Mouse (Mus musculus): Measurements from ENCODE around the gene Plppr1. TPM values are rescaled to one million over a fixed set of nuclear protein-coding genes. Genes with fewer than 3 reads are reported as not detected.
A peak's percentile ranks its signal among the peaks of the same experiment; 100 is the strongest.

The Plppr1 gene
- 59.8 and 60.2 TPM in 2 replicates for polyA plus RNA-seq (2015; fragmentation: Nextera tagmentation; extraction: Ambion mirVana)

DNA sequence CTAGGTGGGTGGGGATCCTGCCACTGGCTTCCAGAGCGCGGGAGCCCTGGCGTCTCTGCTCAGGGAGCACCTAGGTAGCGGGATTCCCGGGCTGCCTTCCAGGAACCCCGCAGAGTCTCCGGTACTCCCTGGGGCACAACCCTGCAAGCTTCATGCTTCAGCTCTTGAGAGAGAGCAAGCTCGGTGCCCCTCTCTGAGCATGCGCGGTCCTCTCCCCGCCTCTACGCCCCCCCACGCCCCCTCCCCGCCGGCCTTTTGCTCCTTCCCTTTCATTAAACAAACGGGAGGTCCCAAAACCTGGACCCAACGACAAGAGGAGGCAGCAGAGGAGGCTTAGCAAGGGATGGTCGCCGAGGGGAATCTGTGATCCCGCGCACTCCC is at the start of gene Plppr1:
Plppr1 (plus strand) TSS at position 253 of the 381 bp plus-strand sequence.
- Histone ChIP-seq H3K27me3 (replicated peaks; ENCODE audit: control insufficient read depth, insufficient read depth, low read length) (no peaks in the 10 kb centered on the region), H3K4me3 (replicated peaks; ENCODE audit: low read length) (peak within 1 kb of the TSS; percentile 94), H3K4me2 (ENCODE audit: low read length) (peak within 1 kb of the TSS; percentile 72), H3K9me3 (ENCODE audit: control insufficient read depth, low read length) (no peaks in the 10 kb centered on the region), H3K9ac (replicated peaks; ENCODE audit: low read depth, low read length) (peak within 1 kb of the TSS; percentile 94), H3K27ac (ENCODE audit: low read length) (peak within 1 kb of the TSS; percentile 94), H3K36me3 (ENCODE audit: control insufficient read depth, insufficient read depth) (no peaks in the 10 kb centered on the region), H3K4me1 (replicated peaks; ENCODE audit: control insufficient read depth, insufficient read depth, low read length) (peaks cover 31% of the 10 kb centered on the region)
- peak; percentile 91 for ATAC-seq
- 2% methylated on average over 21 of the region's 21 CpGs for WGBS

- no peak for ATAC-seq
- Histone ChIP-seq H3K9me3 (ENCODE audit: control insufficient read depth, low read length) (no peaks in the 10 kb centered on the region), H3K9ac (replicated peaks; ENCODE audit: low read depth, low read length) (no peak overlapping the region), H3K27me3 (replicated peaks; ENCODE audit: control insufficient read depth, insufficient read depth, low read length) (no peaks in the 10 kb centered on the region), H3K4me2 (ENCODE audit: low read length) (no peak overlapping the region), H3K4me3 (replicated peaks; ENCODE audit: low read length) (no peak overlapping the region), H3K36me3 (ENCODE audit: control insufficient read depth, insufficient read depth) (no peaks in the 10 kb centered on the region), H3K27ac (ENCODE audit: low read length) (no peak overlapping the region), H3K4me1 (replicated peaks; ENCODE audit: control insufficient read depth, insufficient read depth, low read length) (no peaks in the 10 kb centered on the region)
Observed at GRCm38 (mm10) chr4:49016701-49017100, 42.4 kb upstream of the Plppr1 start.

- H3K27me3 ChIP-seq (replicated peaks; ENCODE audit: control insufficient read depth, insufficient read depth, low read length): no peaks in the 10 kb centered on the region
- H3K9me3 ChIP-seq (ENCODE audit: control insufficient read depth, low read length): no peaks in the 10 kb centered on the region
- no peak overlapping the region for H3K27ac ChIP-seq (ENCODE audit: low read length)
- no peaks in the 10 kb centered on the region for H3K4me1 ChIP-seq (replicated peaks; ENCODE audit: control insufficient read depth, insufficient read depth, low read length)
- no peak for ATAC-seq
- no peak overlapping the region for H3K4me2 ChIP-seq (ENCODE audit: low read length)
- WGBS: 96% methylated on average over 1 of the region's 1 CpGs
- no peak overlapping the region for H3K4me3 ChIP-seq (replicated peaks; ENCODE audit: low read length)
- no peak overlapping the region for H3K9ac ChIP-seq (replicated peaks; ENCODE audit: low read depth, low read length)
- no peaks in the 10 kb centered on the region for H3K36me3 ChIP-seq (ENCODE audit: control insufficient read depth, insufficient read depth)
Observed at GRCm38 (mm10) chr4:49023221-49023620, 35.9 kb upstream of the Plppr1 start.

GRCm38 (mm10) chr4:49038311-49038710 is 20.8 kb upstream of the Plppr1 start:
- ATAC-seq: no peak
- no peaks in the 10 kb centered on the region for H3K9me3 ChIP-seq (ENCODE audit: control insufficient read depth, low read length)
- no peak overlapping the region for H3K27ac ChIP-seq (ENCODE audit: low read length)
- no peaks in the 10 kb centered on the region for H3K36me3 ChIP-seq (ENCODE audit: control insufficient read depth, insufficient read depth)
- no peak overlapping the region for H3K4me3 ChIP-seq (replicated peaks; ENCODE audit: low read length)
- no peak overlapping the region for H3K9ac ChIP-seq (replicated peaks; ENCODE audit: low read depth, low read length)
- 41% methylated on average over 4 of the region's 4 CpGs for WGBS
- H3K4me2 ChIP-seq (ENCODE audit: low read length): no peak overlapping the region
- H3K4me1 ChIP-seq (replicated peaks; ENCODE audit: control insufficient read depth, insufficient read depth, low read length): peaks cover 6% of the 10 kb centered on the region
- H3K27me3 ChIP-seq (replicated peaks; ENCODE audit: control insufficient read depth, insufficient read depth, low read length): no peaks in the 10 kb centered on the region

DNA sequence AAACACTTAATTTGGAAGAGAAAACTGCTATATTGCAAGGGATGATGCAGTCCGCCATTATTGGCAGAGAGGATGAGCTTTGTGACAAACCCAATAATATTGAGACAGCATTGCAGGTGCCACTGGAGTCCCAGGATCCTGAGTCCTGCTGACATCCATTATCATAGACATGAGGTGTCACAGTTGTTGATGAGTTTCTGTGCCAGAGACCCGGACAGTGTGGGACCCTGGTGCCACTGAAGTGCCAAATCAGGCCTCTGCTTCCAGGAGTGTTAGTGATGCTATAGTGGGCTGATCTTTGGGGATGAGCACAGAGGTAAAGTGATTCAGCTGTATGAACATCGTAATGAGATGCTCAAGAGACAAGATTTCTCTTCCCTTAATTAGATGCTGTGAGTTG is 19.2 kb upstream of the Plppr1 start:
- Histone ChIP-seq H3K9ac (replicated peaks; ENCODE audit: low read depth, low read length) (no peak overlapping the region), H3K9me3 (ENCODE audit: control insufficient read depth, low read length) (no peaks in the 10 kb centered on the region), H3K36me3 (ENCODE audit: control insufficient read depth, insufficient read depth) (no peaks in the 10 kb centered on the region), H3K27ac (ENCODE audit: low read length) (no peak overlapping the region), H3K4me3 (replicated peaks; ENCODE audit: low read length) (no peak overlapping the region), H3K4me1 (replicated peaks; ENCODE audit: control insufficient read depth, insufficient read depth, low read length) (peaks cover 6% of the 10 kb centered on the region), H3K4me2 (ENCODE audit: low read length) (no peak overlapping the region), H3K27me3 (replicated peaks; ENCODE audit: control insufficient read depth, insufficient read depth, low read length) (no peaks in the 10 kb centered on the region)
- 71% methylated on average over 3 of the region's 3 CpGs for WGBS
- no peak for ATAC-seq

DNA sequence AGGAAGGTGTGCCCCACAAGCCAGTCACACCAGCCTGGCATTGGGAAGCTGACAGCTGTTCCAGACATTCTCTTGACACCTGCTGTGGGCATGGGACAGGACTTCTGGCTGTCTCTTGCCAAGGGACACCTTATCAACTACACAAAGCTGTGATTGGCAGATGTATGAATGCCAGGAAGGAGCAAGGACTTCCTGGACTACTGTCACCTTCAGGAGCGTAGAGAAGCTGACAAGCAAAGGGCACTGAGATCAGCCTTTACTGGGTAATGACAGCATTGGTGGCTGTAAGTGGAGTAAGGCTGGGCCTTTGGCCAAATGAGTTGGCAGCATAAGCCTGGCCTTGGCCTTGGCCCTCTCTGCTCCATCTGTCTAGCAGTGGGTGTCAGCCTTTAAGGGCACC is 17.4 kb upstream of the Plppr1 start:
- Histone ChIP-seq H3K4me3 (replicated peaks; ENCODE audit: low read length) (no peak overlapping the region), H3K9me3 (ENCODE audit: control insufficient read depth, low read length) (no peaks in the 10 kb centered on the region), H3K27ac (ENCODE audit: low read length) (peak overlapping the region; percentile 41), H3K4me1 (replicated peaks; ENCODE audit: control insufficient read depth, insufficient read depth, low read length) (peaks cover 6% of the 10 kb centered on the region), H3K27me3 (replicated peaks; ENCODE audit: control insufficient read depth, insufficient read depth, low read length) (no peaks in the 10 kb centered on the region), H3K9ac (replicated peaks; ENCODE audit: low read depth, low read length) (no peak overlapping the region), H3K36me3 (ENCODE audit: control insufficient read depth, insufficient read depth) (no peaks in the 10 kb centered on the region), H3K4me2 (ENCODE audit: low read length) (no peak overlapping the region)
- WGBS: 22% methylated on average over 1 of the region's 1 CpGs
- peak; percentile 96 for ATAC-seq

DNA sequence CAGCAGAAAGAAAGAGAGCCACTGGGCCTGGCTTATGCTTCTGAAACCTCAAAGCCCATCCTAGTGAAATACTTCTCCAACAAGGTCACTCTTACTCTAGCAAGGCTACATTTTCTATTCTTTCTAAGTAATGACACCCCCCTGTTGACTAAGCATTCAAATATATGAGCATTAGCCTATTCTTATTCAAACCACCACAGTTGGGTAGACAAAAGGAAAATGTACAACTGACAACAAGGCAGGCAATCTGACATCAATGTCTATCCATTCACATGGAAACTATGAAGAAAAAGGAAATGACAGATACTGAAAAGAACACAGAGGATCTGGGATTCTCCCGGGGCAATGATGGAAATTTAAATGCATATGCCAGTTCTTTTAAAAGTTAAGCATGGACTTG is 8.4 kb upstream of the Plppr1 start:
- no peak overlapping the region for H3K27ac ChIP-seq (ENCODE audit: low read length)
- WGBS: 65% methylated on average over 1 of the region's 1 CpGs
- no peaks in the 10 kb centered on the region for H3K36me3 ChIP-seq (ENCODE audit: control insufficient read depth, insufficient read depth)
- no peak overlapping the region for H3K4me2 ChIP-seq (ENCODE audit: low read length)
- no peak overlapping the region for H3K4me3 ChIP-seq (replicated peaks; ENCODE audit: low read length)
- no peaks in the 10 kb centered on the region for H3K9me3 ChIP-seq (ENCODE audit: control insufficient read depth, low read length)
- H3K9ac ChIP-seq (replicated peaks; ENCODE audit: low read depth, low read length): no peak overlapping the region
- H3K27me3 ChIP-seq (replicated peaks; ENCODE audit: control insufficient read depth, insufficient read depth, low read length): no peaks in the 10 kb centered on the region
- H3K4me1 ChIP-seq (replicated peaks; ENCODE audit: control insufficient read depth, insufficient read depth, low read length): no peaks in the 10 kb centered on the region
- ATAC-seq: no peak

- H3K4me2 ChIP-seq (ENCODE audit: low read length): no peak overlapping the region
- no peak for ATAC-seq
- H3K9ac ChIP-seq (replicated peaks; ENCODE audit: low read depth, low read length): no peak overlapping the region
Observed at GRCm38 (mm10) chr4:49057916-49058315, 1.2 kb upstream of the Plppr1 start.

GRCm38 (mm10) chr4:49058557-49058956 is 516 bp upstream of the Plppr1 start:
- no peaks in the 10 kb centered on the region for H3K9me3 ChIP-seq (ENCODE audit: control insufficient read depth, low read length)
- no peaks in the 10 kb centered on the region for H3K36me3 ChIP-seq (ENCODE audit: control insufficient read depth, insufficient read depth)
- H3K4me1 ChIP-seq (replicated peaks; ENCODE audit: control insufficient read depth, insufficient read depth, low read length): peaks cover 31% of the 10 kb centered on the region
- H3K9ac ChIP-seq (replicated peaks; ENCODE audit: low read depth, low read length): peak overlapping the region; percentile 94
- H3K27me3 ChIP-seq (replicated peaks; ENCODE audit: control insufficient read depth, insufficient read depth, low read length): no peaks in the 10 kb centered on the region
- WGBS: 8% methylated on average over 7 of the region's 7 CpGs
- peak; percentile 2 for ATAC-seq
- peak overlapping the region; percentile 72 for H3K4me2 ChIP-seq (ENCODE audit: low read length)
- peak overlapping the region; percentile 94; the same call in 1 of the 2 replicates for H3K27ac ChIP-seq (ENCODE audit: low read length)
- peak overlapping the region; percentile 94 for H3K4me3 ChIP-seq (replicated peaks; ENCODE audit: low read length)

More at GRCm38 (mm10) chr4:49057916-49058315, 1.2 kb upstream of the Plppr1 start:
- no peaks in the 10 kb centered on the region for H3K9me3 ChIP-seq (ENCODE audit: control insufficient read depth, low read length)
- no peak overlapping the region for H3K4me3 ChIP-seq (replicated peaks; ENCODE audit: low read length)
- WGBS: 22% methylated on average over 2 of the region's 2 CpGs
- H3K36me3 ChIP-seq (ENCODE audit: control insufficient read depth, insufficient read depth): no peaks in the 10 kb centered on the region
- H3K27ac ChIP-seq (ENCODE audit: low read length): no peak overlapping the region
- peaks cover 30% of the 10 kb centered on the region for H3K4me1 ChIP-seq (replicated peaks; ENCODE audit: control insufficient read depth, insufficient read depth, low read length)
- no peaks in the 10 kb centered on the region for H3K27me3 ChIP-seq (replicated peaks; ENCODE audit: control insufficient read depth, insufficient read depth, low read length)
